Mouse (Mus musculus) heart, postnatal 4 days (tissue): ENCODE results near the gene Snta1. TPM values are rescaled to one million over a fixed set of nuclear protein-coding genes. Genes with fewer than 3 reads are reported as not detected.
A peak's percentile ranks its signal among the peaks of the same experiment; 100 is the strongest.

Experiments
- DNase-seq: peaks from one replicate; pipeline ENCODE4 v3.0.0; 2021
- total RNA-seq, 2 experiments: library from RNA; stranded (reverse); gene quantifications; 2 replicates each; pipeline ENCODE4 v1.2.3; 2021

The Snta1 gene
- total RNA-seq, 2 experiments from 2014 or later: 77.0 to 77.8 TPM

DNA sequence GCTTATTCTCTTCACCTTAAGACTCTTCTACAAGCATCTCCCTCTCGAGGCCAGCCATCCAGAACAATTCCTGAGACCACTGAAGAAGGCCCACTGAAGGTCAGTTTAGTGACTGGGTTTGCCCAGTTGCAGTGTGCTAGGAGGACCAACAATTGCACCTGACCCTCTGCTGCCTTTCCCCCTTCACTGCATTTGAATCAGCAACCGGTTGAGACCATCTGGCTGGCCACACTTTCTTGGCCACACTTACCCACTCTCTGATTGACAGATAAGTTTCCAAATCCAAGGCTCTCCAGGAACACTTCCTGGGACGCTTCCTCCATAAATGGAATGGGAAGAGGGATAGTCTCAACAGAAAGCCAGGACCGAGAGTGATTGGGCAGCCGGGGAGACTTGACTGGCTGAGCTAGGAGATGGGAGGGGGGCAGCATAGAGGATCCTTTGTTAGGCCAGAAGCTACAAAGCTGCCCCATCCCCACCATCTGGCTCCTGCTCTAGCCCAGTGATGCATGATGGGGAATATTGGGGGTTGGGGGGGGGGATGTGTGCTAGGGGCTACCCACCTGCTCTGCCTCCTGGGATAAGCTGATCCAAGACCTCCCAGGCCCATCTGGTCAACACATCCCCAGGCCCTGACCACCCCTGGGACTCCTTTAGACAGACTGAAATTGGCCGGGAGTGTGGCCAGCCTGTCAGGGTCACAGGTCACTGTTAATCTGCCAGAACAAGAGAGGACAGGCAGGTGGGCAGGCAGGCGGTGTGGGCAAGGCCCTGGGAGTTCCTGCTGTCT is 13.2 kb upstream of the Snta1 start:
- no peak for DNase-seq

DNA sequence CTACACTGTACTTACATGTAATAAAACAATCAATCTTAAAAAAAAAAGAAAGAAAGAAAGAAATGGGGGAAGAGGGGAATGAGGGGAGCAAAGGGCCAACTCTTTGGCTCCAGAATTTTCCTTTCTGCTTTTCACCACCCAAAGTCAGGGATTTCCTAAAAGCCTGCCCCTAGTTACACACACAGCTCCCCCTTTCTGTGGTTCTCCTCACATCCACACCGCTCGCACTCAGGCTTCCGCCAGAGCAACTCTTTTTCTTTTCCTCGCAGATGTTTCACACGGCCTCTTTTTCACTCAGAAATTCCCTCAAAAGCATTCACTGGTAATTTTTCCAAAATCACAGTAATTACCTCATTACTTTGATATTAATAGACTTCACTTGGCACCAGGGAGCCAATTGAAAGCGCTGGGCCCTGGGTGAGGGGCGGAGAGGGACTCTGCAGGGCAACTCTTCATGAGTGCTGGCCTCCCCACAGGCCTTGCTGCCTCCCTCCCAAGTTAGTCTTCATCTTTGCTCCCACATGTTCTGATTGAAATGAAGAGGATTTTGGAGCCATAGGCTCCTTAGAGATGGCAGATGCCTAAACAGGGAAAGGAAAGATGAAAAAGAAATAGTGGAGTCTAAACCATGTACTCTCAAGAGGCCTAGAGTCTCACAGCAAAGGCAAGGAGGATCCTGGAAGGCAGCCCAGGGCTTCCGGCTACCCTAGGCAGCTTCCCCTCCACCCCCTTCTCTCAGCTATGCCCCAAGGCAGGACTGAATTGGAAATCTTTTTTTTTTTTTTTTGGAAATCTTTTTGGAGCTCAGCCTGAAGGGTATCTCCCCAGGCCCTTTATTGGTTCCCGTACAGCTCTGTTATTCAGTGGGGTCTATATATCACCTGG is 12.0 kb upstream of the Snta1 start:
- no peak for DNase-seq

DNA sequence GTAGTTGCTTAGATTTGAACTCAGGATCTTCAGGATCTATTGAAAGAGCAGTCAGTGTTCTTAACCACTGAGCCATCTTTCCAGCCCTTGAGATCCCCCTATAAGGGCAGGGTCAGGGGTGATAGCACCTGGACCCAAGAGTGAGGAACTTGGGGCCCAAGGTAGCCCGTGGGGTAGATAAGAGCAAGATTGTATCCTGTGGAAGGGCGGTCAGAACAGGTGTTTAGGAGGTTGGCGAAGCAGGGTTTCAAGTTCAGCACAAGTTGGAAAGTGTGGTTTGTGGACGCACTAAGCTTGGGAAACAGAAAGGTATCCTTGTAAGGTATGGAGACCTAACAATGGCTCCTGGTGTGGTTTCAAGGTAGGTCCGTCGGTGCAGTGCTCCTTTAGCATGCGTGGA is 10.1 kb upstream of the Snta1 start:
- DNase-seq: no peak

DNA sequence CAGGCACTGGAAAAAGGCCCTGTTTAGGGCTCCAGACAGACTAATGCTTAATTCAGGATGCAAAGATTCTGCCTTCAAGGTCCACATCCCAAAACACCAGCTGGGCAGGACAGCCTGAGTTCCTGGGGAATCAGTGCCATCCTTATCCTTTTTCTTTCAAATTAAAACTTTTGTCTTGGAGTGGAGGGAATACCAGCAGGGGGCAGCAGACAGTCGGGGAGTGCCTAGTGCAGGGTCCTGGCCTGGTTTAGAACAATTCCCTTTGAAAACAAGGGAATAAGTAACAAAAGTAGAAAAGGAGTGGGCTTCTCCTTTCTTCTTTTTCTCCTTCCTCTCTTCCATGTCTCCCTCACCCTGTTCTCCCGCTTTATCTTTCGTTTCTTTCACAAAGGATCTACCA is 9.2 kb upstream of the Snta1 start:
- peak; percentile 88 for DNase-seq

- DNase-seq: peak; percentile 48
Measured at GRCm38 (mm10) chr2:154412018-154412666, 4.2 kb upstream of the Snta1 start.

- peak; percentile 84 for DNase-seq
Measured at GRCm38 (mm10) chr2:154410355-154410754, 2.5 kb upstream of the Snta1 start.

DNA sequence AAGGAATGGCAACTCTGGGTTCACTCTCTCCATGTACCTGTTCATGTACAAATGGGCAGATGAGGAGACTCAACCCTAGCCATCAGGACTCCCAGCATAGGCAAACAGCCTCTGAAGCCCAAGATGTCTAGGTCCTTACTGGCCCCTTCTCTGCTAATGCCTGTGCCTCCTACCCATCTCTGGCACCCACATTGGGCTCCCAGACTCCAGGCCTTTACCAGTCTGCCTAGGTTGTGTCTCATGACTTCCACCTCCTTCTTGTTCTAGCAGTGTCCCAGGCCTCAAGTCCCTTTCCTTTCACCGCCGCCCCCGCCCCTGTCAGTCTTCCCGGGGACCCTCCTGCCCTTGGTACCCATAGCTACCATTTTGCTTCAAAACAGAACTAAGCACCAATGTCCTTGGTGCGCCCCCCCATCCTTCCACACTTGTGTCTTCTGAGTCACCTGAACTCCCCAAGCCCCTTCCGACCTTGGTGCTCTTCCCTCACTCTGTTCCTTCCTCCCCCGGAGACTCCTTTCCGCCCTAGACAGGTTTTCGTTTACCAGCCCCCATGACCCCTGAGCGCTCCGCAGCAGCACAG is 746 bp downstream of the Snta1 start:
- DNase-seq: peak; percentile 23

DNA sequence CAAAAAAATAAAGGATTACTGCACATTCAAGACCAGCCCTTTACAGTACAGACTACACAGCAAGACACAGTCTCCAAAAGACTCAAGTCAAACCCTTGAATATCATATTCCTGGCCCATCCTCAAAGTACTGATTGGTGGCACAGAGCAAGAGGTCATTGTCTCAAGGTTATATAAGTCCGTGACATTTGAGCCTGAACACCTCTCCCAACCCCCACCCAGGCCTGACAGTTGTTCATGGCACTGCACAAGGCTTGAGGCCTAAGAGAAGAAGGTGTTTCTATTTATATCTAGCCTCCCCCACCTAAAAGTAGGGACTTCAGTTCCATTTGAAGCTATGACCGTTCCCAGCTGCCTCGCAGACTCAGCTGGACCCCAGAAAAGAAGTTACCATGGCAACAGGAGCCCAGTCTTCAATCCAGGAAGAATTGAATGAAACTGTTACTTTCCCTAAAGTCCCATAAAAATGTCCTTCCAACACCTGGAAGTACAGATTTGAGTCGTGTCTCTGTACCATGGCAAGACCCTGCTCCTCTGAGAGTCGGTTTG is 2.4 kb downstream of the Snta1 start:
- DNase-seq: peak; percentile 37

DNA sequence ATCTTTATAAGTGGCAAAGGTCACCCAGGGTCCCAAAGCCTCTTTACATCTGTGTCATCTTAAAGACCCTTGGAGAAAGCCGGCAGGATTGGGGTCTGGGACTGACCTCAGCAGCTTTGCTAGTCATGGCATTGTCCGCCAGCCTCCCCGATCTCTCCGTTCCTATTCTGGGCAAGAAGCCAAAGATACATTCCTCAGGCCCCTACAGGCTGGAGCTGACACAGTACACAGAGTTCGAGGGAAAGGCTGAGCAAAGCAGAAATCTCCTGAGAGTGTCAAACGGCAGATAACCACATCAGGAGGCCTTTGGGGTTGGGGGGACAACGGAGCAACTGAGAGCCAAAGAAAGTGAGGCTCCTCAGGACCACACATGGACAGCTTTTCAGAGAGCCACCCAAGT is 5.1 kb downstream of the Snta1 start:
- DNase-seq: peak; percentile 73

GRCm38 (mm10) chr2:154401976-154402375 is 5.9 kb downstream of the Snta1 start:
- DNase-seq: no peak

- DNase-seq: no peak
Measured at GRCm38 (mm10) chr2:154399325-154399724, 8.6 kb downstream of the Snta1 start.

DNA sequence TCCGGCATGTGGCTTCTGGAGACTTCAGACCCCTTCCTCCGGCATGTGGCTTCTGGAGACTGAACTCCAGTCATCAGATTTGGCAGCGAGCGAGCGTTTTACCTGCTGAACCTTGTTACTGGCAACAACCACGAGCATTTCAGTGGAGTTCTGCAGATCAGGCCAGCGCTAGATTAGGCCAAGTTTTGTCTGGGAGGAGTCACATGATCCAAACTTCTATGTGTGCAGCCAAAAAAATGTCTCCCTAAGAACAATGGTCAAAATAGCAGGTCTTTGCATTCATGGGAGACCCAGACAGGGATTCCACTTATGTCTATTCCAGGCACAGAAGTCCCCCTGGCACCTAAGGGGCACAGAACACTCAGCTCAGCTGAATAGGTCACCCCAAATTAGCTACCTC is 9.6 kb downstream of the Snta1 start:
- DNase-seq: no peak

DNA sequence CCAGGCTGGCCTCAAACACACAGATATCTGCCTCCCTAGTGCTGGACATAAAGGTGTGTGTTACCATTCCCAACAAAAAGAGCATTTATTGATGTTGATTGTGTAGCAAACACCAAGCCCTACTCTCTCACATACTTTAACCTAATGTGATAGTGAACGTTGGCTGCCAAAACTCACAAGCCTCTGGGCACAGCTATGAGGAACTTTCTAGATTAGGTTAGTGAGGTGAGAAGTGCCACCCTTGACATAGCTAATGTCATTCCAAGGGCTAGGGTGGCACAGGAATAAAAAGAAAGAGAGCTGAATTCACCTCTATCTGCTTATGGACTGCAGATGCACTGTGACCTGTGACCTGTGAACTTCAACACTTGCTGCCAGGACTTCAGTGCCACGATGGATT is 11.4 kb downstream of the Snta1 start:
- peak; percentile 45 for DNase-seq

DNA sequence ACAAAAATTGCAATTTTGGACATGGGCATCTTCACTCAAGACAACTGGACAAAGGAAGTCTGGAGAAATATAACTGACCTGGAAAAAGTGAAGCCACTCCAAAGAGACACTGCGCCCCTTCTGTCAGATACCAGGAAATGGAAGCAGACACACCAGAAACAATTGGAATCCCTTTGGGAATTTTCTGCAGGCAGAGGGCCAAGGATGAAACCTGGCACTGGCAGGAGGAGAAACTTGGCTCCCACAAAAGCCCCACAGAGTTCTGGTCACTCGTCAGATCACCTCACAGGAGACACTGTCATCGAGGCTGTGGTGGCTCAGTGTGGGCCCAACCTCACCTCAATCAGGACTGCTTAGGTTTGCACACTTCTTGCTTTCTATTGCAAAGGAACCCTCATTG is 13.3 kb downstream of the Snta1 start:
- peak; percentile 68 for DNase-seq

- DNase-seq: peak; percentile 96
Measured at GRCm38 (mm10) chr2:154390180-154390964, 17.5 kb downstream of the Snta1 start.

DNA sequence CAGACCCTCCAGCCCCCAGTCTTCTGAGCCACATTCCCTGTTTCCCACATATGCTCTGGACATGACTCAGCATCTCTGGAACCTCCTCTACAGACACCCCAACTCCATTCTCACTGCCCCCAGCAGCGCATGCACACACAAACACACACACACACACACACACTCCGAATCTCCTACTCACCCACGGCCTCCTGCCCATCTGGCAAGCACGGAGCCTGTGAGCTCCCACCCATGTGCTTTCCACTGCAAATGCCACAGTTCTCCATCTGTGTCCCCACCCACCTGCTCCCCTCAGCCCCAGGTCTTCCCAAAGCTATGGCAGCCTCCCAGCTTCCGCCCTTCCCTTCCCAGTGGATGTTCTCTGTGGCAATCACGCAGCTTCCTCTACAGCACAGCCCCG is 28.8 kb downstream of the Snta1 start:
- DNase-seq: no peak

GRCm38 (mm10) chr2:154374807-154375601 is 32.9 kb downstream of the Snta1 start:
- DNase-seq: peak; percentile 80

DNA sequence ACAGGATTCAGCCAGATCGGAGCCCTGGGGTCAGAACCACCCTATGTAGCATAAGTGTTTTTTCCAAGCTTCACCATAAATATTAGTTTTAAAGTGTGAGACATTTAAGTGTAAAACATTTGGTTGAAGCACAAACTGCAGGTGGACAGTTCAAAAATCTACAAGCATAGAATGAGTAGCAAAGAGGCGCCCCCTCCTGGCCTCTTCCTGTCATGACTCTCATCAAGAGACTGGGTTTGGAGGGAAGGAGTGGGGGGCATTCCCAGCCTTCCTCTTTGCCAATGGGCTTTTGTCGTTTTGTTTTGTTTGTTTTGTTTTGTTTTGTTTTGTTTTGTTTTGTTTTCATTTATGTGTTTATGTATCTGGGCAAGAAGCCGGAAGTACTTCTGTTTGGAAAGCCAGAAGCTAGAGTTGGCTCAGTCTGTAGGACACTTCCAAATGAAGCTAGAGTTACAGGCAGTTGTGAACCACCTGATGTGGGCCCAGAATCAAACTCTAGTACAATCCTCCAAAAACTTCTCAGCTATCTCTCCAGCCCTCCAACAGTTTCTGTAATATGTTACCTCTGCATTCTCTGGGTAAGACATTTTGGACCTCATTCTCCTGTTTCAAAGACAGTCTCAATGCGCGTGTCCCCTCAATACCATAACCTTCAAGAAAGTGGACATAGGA is 33.8 kb downstream of the Snta1 start:
- peak; percentile 77 for DNase-seq

GRCm38 (mm10) chr2:154372842-154373500 is 34.9 kb downstream of the Snta1 start, which contains the start of gene Cdk5rap1:
Cdk5rap1 (minus strand) TSS chr2:154373010.
- no peak for DNase-seq
